Mouse (Mus musculus): ENCODE results near the gene Ptprn2.

DNA sequence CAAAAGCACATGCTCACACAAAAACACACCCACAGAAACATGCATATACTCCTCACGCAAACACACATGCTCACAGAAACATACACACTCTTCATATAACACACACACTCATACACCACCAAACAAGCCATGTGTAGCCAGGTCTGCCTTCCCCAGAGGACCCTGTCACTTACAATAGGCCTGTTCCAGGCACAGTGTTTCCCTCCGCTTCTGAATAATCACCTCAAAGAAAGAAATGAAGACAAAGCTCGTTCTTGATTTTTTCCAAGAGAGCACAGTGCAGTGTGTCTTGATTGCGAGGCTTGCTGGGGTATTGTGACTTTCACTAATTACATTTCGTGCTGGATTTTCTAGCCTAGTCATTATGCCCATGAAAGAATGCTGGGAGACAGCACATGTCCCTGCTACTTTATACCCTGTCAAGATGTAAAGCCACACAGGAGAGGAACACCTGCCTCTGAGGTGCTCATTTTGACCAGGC is 820.1 kb downstream of the Ptprn2 start:
- TF ChIP-seq CTCF (IDR thresholded peaks at IDR 0.05; ENCODE audit: low read depth, low read length) (no peak), POLR2A (IDR thresholded peaks at IDR 0.05; ENCODE audit: borderline replicate concordance, low read depth, low read length) (no peak)

All from bone marrow macrophage, adult 2 months (primary cell).